Mouse (Mus musculus) liver, adult 2 months (tissue): ENCODE results near the gene Vmn1r232. TPM values are rescaled to one million over a fixed set of nuclear protein-coding genes. Genes with fewer than 3 reads are reported as not detected.

Source experiments
- DNase-seq: peaks from one replicate; pipeline ENCODE4 v3.0.0-alpha.2; 2011; ENCODE audit warnings: low read depth, low spot score; ENCODE audit errors: extremely low read depth
- H3K27ac ChIP-seq: fragments of 200-500 bp; replicated peaks from 2 replicates; pipeline ENCODE4 v1.5.1; 2012; ENCODE audit warnings: low read depth, mild to moderate bottlenecking, control low read depth, inconsistent platforms, low read length; ENCODE audit not compliant: insufficient read depth
- H3K27me3 ChIP-seq: fragments of 200-500 bp; 2 replicates; pipeline ENCODE4 v1.6.1; 2012; ENCODE audit warnings: mild to moderate bottlenecking, moderate library complexity, low read length, inconsistent platforms; ENCODE audit not compliant: control insufficient read depth, insufficient read depth
- H3K36me3 ChIP-seq: fragments of 200-500 bp; 2 replicates; pipeline ENCODE4 v1.6.1; 2012; ENCODE audit warnings: low read length, inconsistent platforms; ENCODE audit not compliant: control insufficient read depth, insufficient read depth
- H3K4me1 ChIP-seq: fragments of 200-500 bp; 2 replicates; pipeline ENCODE4 v1.6.1; 2011; ENCODE audit warnings: low read length; ENCODE audit not compliant: control insufficient read depth, insufficient read depth
- H3K4me3 ChIP-seq: fragments of 200-500 bp; 2 replicates; pipeline ENCODE4 v1.5.1; 2011; ENCODE audit warnings: low read depth, mild to moderate bottlenecking, control low read depth, low read length, moderate library complexity; ENCODE audit not compliant: insufficient read depth
- H3K79me2 ChIP-seq: fragments of 200-500 bp; 2 replicates; pipeline ENCODE4 v1.6.1; 2012; ENCODE audit warnings: inconsistent platforms, mild to moderate bottlenecking, low read length, moderate library complexity; ENCODE audit not compliant: control insufficient read depth, insufficient read depth
- H3K9ac ChIP-seq: fragments of 200-500 bp; 2 replicates; pipeline ENCODE4 v1.6.1; 2012; ENCODE audit warnings: low read depth, mild to moderate bottlenecking, control low read depth, inconsistent platforms, low read length
- CTCF ChIP-seq: fragments of 200-500 bp; IDR thresholded peaks from 2 replicates; pipeline ENCODE4 v1.5.1; 2011; ENCODE audit warnings: low read depth, low read length, control low read depth
- POLR2A ChIP-seq: fragments of 200-500 bp; IDR thresholded peaks from 2 replicates; pipeline ENCODE4 v1.6.1; 2011; ENCODE audit warnings: low read length, control low read depth; ENCODE audit not compliant: insufficient read depth; ENCODE audit errors: extremely low read depth
- WGBS: fragments of 180-500 bp; shearing (Covaris S2); methylation state at CpG from one replicate; pipeline ENCODE4 v1.1.7; 2018; 5-methylcytosine and 5-hydroxymethylcytosine counted together
- polyA plus RNA-seq: library from polyadenylated mRNA; depleted of rRNA; stranded (reverse); fragments of >200 nt; gene quantifications from 2 replicates; pipeline ENCODE4 v1.2.3, GENCODE M21; 2012; rRNA removed
- total RNA-seq: library from RNA; depleted of rRNA; stranded (reverse); fragments of >200 nt; gene quantifications from 2 replicates; pipeline ENCODE4 v1.2.3, GENCODE M21; 2014; rRNA removed

The Vmn1r232 gene
- total and polyA plus RNA-seq, 2 experiments = not detected

- TF ChIP-seq CTCF (no peak), POLR2A (peak; percentile 71; the same call in 1 of the 2 replicates)
- peak within 1 kb of the TSS; percentile 76 for H3K4me3 ChIP-seq
- peak; percentile 99 for DNase-seq
- no peaks in the 10 kb centered on the region for H3K27me3 ChIP-seq
- H3K4me1 ChIP-seq = peaks cover 7% of the 10 kb centered on the region
- peak within 1 kb of the TSS; percentile 83 for H3K27ac ChIP-seq
- H3K79me2 ChIP-seq = peaks cover 22% of the 10 kb centered on the region; the same call in 1 of the 2 replicates
- H3K9ac ChIP-seq = peak within 1 kb of the TSS; percentile 81
- WGBS = under 1% methylated on average over 69 of the region's 69 CpGs
- no peaks in the 10 kb centered on the region for H3K36me3 ChIP-seq
These were observed 25.7 kb upstream of the Vmn1r232 start, which contains the start of gene Ppp2r1a for GRCm38 (mm10) chr17:20944985-20945891. Ppp2r1a (plus strand) TSS chr17:20945311.

GRCm38 (mm10) chr17:20944226-20944625, 24.7 kb upstream of the Vmn1r232 start:
- 51% methylated on average over 3 of the region's 3 CpGs for WGBS
- TF ChIP-seq CTCF (no peak), POLR2A (no peak)
- no peak overlapping the region; the same call in 1 of the 2 replicates for H3K9ac ChIP-seq
- no peak overlapping the region for H3K27ac ChIP-seq
- no peaks in the 10 kb centered on the region for H3K27me3 ChIP-seq
- DNase-seq = peak; percentile 12
- peak overlapping the region; percentile 43 for H3K4me3 ChIP-seq
- no peaks in the 10 kb centered on the region for H3K36me3 ChIP-seq
- peaks cover 15% of the 10 kb centered on the region; the same call in 1 of the 2 replicates for H3K79me2 ChIP-seq
- peaks cover 7% of the 10 kb centered on the region for H3K4me1 ChIP-seq

GRCm38 (mm10) chr17:20904991-20905390, 14.5 kb downstream of the Vmn1r232 start, which contains the start of gene Vmn1r231:
Vmn1r231 (minus strand) TSS chr17:20905091.
- TF ChIP-seq POLR2A (no peak), CTCF (no peak)
- H3K27ac ChIP-seq = no peak within 1 kb of the TSS
- H3K36me3 ChIP-seq = no peaks in the 10 kb centered on the region
- no peaks in the 10 kb centered on the region for H3K4me1 ChIP-seq
- no peak within 1 kb of the TSS for H3K9ac ChIP-seq
- no peaks in the 10 kb centered on the region for H3K79me2 ChIP-seq
- no peaks in the 10 kb centered on the region for H3K27me3 ChIP-seq
- WGBS = 40% methylated on average over 2 of the region's 2 CpGs
- H3K4me3 ChIP-seq = no peak within 1 kb of the TSS
- DNase-seq = no peak

Other genes with a start within 250 kb of the Vmn1r232 start
- gene Vmn1r226, start 236.9 kb downstream of the Vmn1r232 start, total RNA-seq = not detected in 2 replicates
- not detected in 2 replicates for gene Vmn1r226, start 236.9 kb downstream of the Vmn1r232 start, polyA plus RNA-seq
- gene Vmn1r227, start 189.9 kb downstream of the Vmn1r232 start, total RNA-seq = not detected in 2 replicates
- not detected in 2 replicates for gene Vmn1r227, start 189.9 kb downstream of the Vmn1r232 start, polyA plus RNA-seq
- gene Vmn1r228, start 133.6 kb downstream of the Vmn1r232 start, total RNA-seq = not detected in 2 replicates
- gene Vmn1r228, start 133.6 kb downstream of the Vmn1r232 start, polyA plus RNA-seq = not detected in 2 replicates
- not detected in 2 replicates for gene Vmn1r229, start 108.2 kb downstream of the Vmn1r232 start, total RNA-seq
- gene Vmn1r229, start 108.2 kb downstream of the Vmn1r232 start, polyA plus RNA-seq = not detected in 2 replicates
- gene Vmn1r230, start 79.3 kb downstream of the Vmn1r232 start, total RNA-seq = not detected in 2 replicates
- not detected in 2 replicates for gene Vmn1r230, start 79.3 kb downstream of the Vmn1r232 start, polyA plus RNA-seq
- not detected in 2 replicates for gene Vmn1r231, start 14.6 kb downstream of the Vmn1r232 start, total RNA-seq
- not detected in 2 replicates for gene Vmn1r231, start 14.6 kb downstream of the Vmn1r232 start, polyA plus RNA-seq
- gene Ppp2r1a, start 25.6 kb upstream of the Vmn1r232 start, total RNA-seq = 31.1 and 40.5 TPM in 2 replicates
- 62.9 and 70.2 TPM in 2 replicates for gene Ppp2r1a, start 25.6 kb upstream of the Vmn1r232 start, polyA plus RNA-seq
- gene Vmn1r233, start 76.8 kb upstream of the Vmn1r232 start, total RNA-seq = not detected in 2 replicates
- not detected in 2 replicates for gene Vmn1r233, start 76.8 kb upstream of the Vmn1r232 start, polyA plus RNA-seq
- gene Zfp160, start 89.2 kb upstream of the Vmn1r232 start, total RNA-seq = 8.1 and 9.4 TPM in 2 replicates
- gene Zfp160, start 89.2 kb upstream of the Vmn1r232 start, polyA plus RNA-seq = 0.71 and 1.5 TPM in 2 replicates